Mouse (Mus musculus) Patski (cell line): ENCODE measurements at regions not wholly inside any gene's neighbourhood (a gene's known extent, or its start where the extent isn't known, plus 50 kb on each side); places are given as distances from the start of the nearest gene placed in this dataset.
A peak's percentile ranks its signal among the peaks of the same experiment; 100 is the strongest.

Experiments
- ATAC-seq: fragments of 100-300 bp; one replicate; pipeline ENCODE4 v1.8.0; 2021
- CTCF ChIA-PET: fragments of 350-600 bp; sonication (Branson Sonifier 250); formaldehyde crosslinking; loops from one replicate; lab custom pipeline; 2022; ENCODE audit warnings: inconsistent platforms; lab: Charles Lee
- POLR2A ChIA-PET: fragments of 350-600 bp; sonication (Branson Sonifier 250); formaldehyde crosslinking; loops from one replicate; lab custom pipeline; 2022; ENCODE audit warnings: antibody characterized with exemption, inconsistent platforms; lab: Charles Lee
- DNase-seq: peaks from one replicate; pipeline ENCODE4 v3.0.0-alpha.2; 2011; ENCODE audit warnings: low read depth, low spot score
- H3K27me3 ChIP-seq: fragments of 371-371 bp; one replicate; pipeline ENCODE4 v1.5.1; 2021
- CTCF ChIP-seq: fragments of 100-300 bp; IDR thresholded peaks from one replicate; pipeline ENCODE4 v1.5.1; 2021
- in situ Hi-C: fragments of 300-500 bp; cut with MboI; formaldehyde crosslinking; loops from 3 replicates; pipeline ENCODE4 v1.11.1; 2018; ENCODE audit warnings: low pct_unique_long_range_greater_than_20kb, mixed read lengths

DNA sequence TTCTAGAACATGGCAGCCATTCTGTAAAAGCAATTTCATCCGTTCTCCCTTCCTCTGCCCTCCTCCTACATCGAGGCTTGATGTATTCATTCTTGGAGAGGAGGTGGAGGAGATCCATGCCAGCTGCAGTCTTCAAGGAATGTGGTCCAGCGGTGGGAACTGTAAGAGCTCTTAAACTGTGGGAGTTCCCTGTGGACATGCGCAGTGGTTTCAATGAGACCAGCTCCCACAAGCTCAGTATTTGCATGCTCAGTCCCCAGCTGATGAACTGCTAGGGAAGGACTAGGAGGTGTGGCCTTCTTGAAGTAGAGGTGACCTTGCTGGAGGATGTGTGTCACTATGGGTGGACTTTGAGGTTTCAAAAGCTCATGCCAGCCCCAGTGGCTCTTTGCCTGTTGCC, 163.7 kb upstream of the Ctnnb1 start:
- TF ChIP-seq CTCF: no peak
- ChIA-PET POLR2A (interaction anchor here (1.0 kb wide), 1 partner anchor 337 kb away, joined by 3 read pairs; no protein-coding TSS in a partner anchor), CTCF (no interaction called here)
- no peak for DNase-seq
- no peak for ATAC-seq
- H3K27me3 ChIP-seq: no peaks in the 10 kb centered on the region
- in situ Hi-C loops: no loop called here

DNA sequence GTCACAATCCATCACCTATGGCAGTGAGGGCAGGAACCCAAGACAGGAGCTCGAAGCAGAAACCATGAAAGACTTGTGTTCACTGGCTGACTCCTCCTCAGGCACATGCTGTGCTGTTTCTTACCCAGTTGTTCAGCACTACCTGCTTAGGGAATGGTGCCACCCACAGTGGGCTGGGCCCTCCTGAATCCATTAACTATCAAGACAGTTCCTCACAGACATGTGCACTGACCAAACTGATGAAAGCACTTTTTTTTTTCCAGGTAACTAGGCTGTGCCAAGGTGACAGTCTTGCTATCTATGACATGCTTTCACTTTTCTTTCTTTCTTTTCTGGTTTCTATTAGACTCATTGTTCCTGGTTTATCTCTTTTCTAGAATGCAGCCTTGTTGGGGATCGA, 162.1 kb upstream of the Ctnnb1 start:
- in situ Hi-C loops: no loop called here
- ATAC-seq: no peak
- POLR2A ChIA-PET: no interaction called here
- DNase-seq: no peak
- no peaks in the 10 kb centered on the region for H3K27me3 ChIP-seq
- CTCF ChIA-PET: no interaction called here
- TF ChIP-seq CTCF: no peak

GRCm38 (mm10) chr9:120767396-120767795, 161.6 kb upstream of the Ctnnb1 start:
- in situ Hi-C loops: no loop called here
- POLR2A ChIA-PET: no interaction called here
- ATAC-seq (no peak), DNase-seq (no peak)
- TF ChIP-seq CTCF: no peak
- H3K27me3 ChIP-seq: no peaks in the 10 kb centered on the region
- CTCF ChIA-PET: no interaction called here

GRCm38 (mm10) chr9:120769056-120769455, 160.0 kb upstream of the Ctnnb1 start:
- TF ChIP-seq CTCF: no peak
- ChIA-PET CTCF (interaction anchor here (0.9 kb wide), 1 partner anchor 18 kb away, joined by 3 read pairs; no protein-coding TSS in a partner anchor), POLR2A (no interaction called here)
- no peak for DNase-seq
- H3K27me3 ChIP-seq: no peaks in the 10 kb centered on the region
- ATAC-seq: no peak
- in situ Hi-C loops: no loop called here

DNA sequence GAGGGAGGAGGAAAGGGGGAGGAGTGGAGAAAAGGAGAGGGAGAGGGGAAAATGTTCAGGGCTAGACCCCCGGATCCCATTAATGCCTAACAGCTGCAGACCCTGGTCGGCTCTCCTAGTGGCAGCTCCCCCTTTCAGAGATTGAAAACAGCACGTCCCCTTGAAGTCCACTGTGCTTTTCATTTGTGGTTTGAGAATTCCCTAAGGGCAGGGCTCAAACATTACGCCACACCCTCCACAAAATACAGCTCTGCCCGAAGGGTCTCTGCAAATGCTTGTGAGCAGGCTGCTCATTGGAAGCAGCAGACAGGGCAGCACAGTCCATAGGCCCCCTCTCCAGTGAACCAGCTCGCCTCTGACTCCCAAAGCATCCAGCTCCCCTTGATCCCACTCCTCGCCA, 159.3 kb upstream of the Ctnnb1 start:
- H3K27me3 ChIP-seq: no peaks in the 10 kb centered on the region
- ChIA-PET POLR2A (no interaction called here), CTCF (interaction anchor here (0.9 kb wide), 1 partner anchor 18 kb away, joined by 3 read pairs; no protein-coding TSS in a partner anchor)
- no peak for ATAC-seq
- in situ Hi-C loops: loop anchor here (10.0 kb wide), 1 partner anchor 165 kb away; no protein-coding TSS in a partner anchor
- no peak for DNase-seq
- no peak for TF ChIP-seq CTCF

DNA sequence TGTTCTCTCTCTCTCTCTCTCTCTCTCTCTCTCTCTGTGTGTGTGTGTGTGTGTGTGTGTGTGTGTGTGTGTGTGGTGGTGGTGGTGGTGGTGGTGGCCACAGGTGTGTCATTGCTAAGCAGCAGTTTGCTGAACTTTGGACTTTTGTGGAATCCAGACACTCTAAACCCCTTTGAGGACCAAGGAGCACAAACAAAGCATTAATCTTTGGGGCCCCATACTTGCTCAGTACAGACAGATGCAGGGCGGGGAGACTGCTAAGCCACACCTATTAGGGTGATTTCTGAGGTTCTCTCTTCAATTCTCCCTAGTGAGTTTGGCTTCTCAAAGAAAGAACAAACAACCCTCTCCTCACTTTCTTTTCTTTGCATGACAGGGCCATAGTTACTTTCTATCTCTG, 158.1 kb upstream of the Ctnnb1 start:
- TF ChIP-seq CTCF: no peak
- ATAC-seq (no peak), DNase-seq (no peak)
- ChIA-PET CTCF (no interaction called here), POLR2A (no interaction called here)
- in situ Hi-C loops: loop anchor here (10.0 kb wide), 1 partner anchor 166 kb away; no protein-coding TSS in a partner anchor
- H3K27me3 ChIP-seq: no peaks in the 10 kb centered on the region

- ChIA-PET POLR2A (interaction anchor here (0.5 kb wide), 1 partner anchor 126 kb away, joined by 3 read pairs; no protein-coding TSS in a partner anchor), CTCF (no interaction called here)
- no peak for TF ChIP-seq CTCF
- no peak for ATAC-seq
- DNase-seq: no peak
- H3K27me3 ChIP-seq: no peaks in the 10 kb centered on the region
- in situ Hi-C loops: loop anchor here (10.0 kb wide), 1 partner anchor 167 kb away; no protein-coding TSS in a partner anchor
Observed at GRCm38 (mm10) chr9:120771896-120772530, 157.0 kb upstream of the Ctnnb1 start.

DNA sequence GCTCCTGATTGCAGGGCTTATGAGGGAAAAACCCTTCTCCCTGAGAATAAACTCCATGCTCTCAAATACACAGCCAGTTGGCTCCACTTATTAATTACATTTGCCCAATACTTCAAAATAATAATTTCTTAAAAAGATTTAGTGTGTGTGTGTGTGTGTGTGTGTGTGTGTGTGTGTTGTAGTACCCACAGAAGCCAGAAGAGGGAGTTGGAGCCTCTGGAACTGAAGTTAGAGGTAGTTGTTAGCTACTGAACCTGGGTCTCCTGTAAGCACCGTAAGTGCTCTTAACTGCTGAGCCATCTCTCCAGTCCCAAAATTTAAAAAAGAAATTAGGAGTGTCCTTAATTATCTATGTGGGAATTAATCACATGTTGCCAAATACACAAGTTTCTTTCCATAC, 154.8 kb upstream of the Ctnnb1 start:
- DNase-seq (no peak), ATAC-seq (no peak)
- peak; percentile 42 for TF ChIP-seq CTCF
- in situ Hi-C loops: loop anchor here (10.0 kb wide), 1 partner anchor 169 kb away; no protein-coding TSS in a partner anchor
- ChIA-PET POLR2A (interaction anchor here (1.1 kb wide), 1 partner anchor 15 kb away, joined by 3 read pairs; no protein-coding TSS in a partner anchor), CTCF (interaction anchor here (1.1 kb wide), 1 partner anchor 334 kb away, joined by 3 read pairs; no protein-coding TSS in a partner anchor)
- no peaks in the 10 kb centered on the region for H3K27me3 ChIP-seq

GRCm38 (mm10) chr9:120774772-120775171, 154.2 kb upstream of the Ctnnb1 start:
- ATAC-seq: no peak
- CTCF ChIA-PET: interaction anchor here (1.1 kb wide), 1 partner anchor 334 kb away, joined by 3 read pairs; no protein-coding TSS in a partner anchor
- no peak for DNase-seq

GRCm38 (mm10) chr9:120775721-120776120, 153.3 kb upstream of the Ctnnb1 start:
- CTCF ChIA-PET: no interaction called here
- no peak for DNase-seq
- in situ Hi-C loops: loop anchor here (5.0 to 10.0 kb wide), 2 partner anchors 92 to 171 kb away; no protein-coding TSS in a partner anchor
- POLR2A ChIA-PET: no interaction called here
- no peaks in the 10 kb centered on the region for H3K27me3 ChIP-seq
- ATAC-seq: no peak
- no peak for TF ChIP-seq CTCF

More at GRCm38 (mm10) chr9:120774772-120775171, 154.2 kb upstream of the Ctnnb1 start:
- no peak for TF ChIP-seq CTCF
- POLR2A ChIA-PET: no interaction called here
- no peaks in the 10 kb centered on the region for H3K27me3 ChIP-seq
- in situ Hi-C loops: loop anchor here (5.0 to 10.0 kb wide), 2 partner anchors 93 to 170 kb away; no protein-coding TSS in a partner anchor
